Mouse (Mus musculus) embryo, embryonic 9.5 days (tissue): ENCODE data around the gene Igf1r.

Experiments
- DNase-seq: peaks from one replicate; pipeline ENCODE4 v3.0.0-alpha.2; 2017; ENCODE audit errors: extremely low spot score

Igf1r gene

DNA sequence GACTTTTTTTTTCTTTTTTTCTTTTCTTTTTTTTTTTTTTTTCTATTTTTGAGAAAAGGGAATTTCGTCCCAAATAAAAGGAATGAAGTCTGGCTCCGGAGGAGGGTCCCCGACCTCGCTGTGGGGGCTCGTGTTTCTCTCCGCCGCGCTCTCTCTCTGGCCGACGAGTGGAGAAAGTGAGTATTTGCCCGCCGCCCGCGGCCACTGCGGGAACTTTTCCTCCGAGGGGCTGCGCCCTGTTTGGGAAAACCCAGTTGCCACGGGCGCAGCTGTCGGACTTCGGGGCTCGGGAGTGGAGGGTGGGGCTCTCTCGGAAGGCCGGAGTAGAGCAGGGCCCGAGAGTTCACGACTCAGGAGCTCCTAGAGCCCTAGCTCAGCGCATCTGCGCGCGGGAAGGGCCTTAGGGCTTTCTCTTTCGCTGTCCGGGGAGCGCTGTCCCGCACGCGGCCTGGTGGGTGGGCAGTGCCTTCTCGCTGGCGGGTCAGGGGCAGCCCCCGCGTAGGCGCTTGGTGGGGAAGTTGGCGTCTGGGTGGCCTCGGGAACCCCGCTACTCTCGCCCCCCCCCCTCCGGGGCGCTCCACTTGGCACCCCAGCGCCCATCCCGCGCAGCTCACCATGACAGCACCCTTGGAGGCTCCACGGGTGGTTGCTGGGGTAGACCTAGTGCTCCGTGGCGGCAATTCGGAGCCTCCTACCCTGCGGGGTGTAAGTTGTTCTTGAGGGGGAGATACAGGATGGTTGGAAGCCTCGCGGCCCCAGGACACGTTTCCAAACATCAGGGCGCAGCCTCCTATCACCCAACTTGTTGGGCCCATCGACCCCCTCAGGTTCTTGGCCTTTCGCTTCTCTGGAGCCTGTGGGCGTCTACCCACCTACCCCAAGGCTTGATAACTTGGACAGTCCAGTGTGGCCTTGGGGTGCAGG lies at the start of gene Igf1r:
Gene Igf1r, plus strand, starts transcription at position 51 of the 924 bp plus-strand sequence.
- DNase-seq: peak; percentile 58

DNA sequence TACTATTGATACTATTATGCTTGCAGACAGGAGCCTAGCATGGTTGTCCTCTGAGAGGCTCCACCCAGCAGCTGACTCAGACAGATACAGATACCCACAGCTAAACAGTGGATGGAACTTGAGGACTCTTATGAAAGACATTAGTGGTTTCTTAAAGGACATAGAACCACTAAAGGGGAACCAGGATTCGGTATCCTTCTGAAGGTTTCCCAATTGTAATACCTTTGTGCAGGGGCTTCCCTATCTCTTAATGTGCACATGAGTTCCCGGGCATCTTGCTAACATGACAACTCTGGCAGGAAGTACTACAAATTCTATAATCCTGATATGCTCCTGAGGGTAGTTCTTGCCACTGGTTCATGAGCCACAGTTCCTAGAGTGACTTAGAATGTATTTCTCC lies 46.3 kb upstream of the Igf1r start:
- no peak for DNase-seq

DNA sequence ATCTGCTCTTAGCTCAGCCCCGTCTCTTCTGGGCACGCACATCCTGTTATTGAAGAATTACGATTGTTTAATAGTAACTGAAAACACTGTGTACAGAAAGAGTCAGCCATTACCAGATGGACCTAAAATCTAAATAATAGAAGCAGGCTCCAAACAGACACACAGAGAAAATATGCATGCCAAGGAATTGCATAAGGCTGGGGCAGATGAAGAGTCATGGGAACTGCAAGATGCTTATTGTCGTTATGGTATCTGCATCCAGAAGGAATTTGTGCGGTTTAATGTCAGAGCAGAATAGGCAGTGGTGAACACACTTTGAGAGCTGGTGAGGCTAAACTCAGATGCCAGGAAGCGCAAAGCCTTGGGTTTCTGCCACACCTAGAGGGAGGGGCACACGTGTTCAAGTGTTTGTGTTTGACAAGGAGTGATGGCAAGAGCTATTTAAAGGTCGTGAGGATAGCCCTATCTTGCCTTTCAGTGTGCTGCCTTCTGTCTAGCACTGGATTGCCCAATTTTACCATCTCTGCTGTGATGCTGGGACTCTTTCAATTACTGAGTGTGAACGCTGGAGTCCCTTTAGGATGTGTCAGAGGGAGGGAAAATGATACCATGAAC lies 44.7 kb upstream of the Igf1r start:
- no peak for DNase-seq

DNA sequence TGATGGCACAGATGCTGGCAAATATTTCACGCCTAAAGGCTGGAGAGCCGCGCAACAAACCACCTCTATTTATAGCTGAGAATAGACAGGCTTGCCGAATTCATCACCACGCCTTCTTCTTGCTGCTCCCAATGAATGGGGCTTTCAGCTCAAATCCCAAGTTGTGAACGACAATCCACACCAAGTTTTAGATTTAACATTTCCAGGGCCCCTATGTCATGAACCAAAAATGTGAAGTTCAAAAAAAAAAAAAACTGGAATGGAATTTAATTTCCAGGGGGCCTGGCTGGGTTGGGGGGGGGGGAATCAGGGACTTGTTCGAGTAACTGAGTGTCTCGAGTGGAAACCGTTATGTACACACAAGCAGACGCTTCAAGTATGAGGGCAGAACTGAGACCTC lies 42.1 kb upstream of the Igf1r start:
- DNase-seq: peak; percentile 20

DNA sequence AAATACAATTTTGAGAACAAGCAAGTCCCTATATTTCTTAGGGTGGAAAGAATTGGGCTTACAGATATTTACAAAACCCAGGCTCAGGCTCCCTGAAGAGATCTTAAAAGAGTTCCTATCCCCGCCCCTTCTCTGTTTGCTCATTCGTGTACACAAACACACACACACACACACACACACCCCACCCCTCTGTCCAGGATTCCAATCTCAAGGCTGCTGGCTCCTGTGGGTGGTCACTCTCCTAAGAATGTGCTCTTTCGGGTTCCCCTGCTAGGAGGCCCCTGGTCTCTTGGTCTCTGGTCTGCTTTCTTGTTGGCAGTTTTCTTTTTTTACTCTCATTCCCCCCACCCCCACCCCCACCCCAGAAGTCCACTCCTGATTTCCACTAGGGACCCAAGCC lies 41.7 kb upstream of the Igf1r start:
- DNase-seq: peak; percentile 28

DNA sequence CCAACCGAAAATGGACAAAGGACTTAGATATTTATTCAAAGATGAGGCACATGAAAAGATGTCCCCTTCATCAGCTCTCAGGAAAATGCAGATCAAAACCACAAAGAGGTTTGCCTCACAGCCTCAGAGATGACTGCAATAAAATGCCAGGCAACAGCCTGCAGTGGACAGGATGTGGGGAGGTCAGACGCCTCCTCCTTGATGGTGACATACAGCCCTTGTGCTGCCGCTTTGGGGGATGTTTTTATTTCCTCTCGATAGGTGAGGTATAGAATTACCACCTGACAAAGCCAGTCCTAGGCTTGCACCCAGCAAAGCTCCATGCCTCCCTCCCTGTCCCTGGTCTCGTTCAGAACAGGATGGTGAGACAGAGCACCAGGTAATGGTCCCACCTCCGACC lies 40.8 kb upstream of the Igf1r start:
- peak; percentile 10 for DNase-seq

DNA sequence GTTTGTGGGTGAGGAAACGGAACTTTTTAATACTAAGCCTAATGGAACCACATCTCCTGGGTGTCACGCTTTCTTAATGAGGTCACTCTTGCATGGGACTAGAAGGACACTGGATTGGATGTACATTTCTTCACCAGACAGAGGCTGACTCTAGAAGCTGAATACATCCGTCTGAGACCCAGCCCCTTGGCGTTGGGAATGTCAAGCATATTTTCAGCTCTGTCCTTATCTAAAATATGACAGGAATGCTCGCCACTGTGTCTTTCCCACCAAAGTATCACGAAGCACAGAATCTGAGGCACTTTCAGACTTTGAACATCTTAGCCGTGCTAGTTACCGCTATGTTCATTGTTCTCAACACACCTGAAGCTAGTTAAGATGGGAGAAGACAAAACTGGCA lies 35.7 kb upstream of the Igf1r start:
- no peak for DNase-seq

DNA sequence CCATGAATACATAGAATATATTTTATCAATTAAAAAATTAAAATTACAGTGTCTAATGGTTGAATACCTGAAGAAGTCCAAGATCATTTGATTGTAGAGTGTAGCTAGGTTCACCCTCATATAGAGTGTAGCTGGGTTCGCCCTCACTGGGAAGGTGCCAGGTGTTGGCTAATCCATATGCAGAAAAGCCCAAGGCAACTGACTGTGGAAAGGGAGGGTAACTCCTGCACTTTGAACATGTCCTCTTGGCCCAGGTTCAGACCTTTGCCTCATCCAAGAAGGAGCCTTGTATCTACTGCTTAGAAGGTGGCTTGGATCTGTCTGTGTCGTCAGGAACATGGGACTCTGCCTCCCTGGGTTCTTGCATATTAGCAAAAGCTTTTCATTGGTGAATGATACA lies 34.9 kb upstream of the Igf1r start:
- DNase-seq: no peak

DNA sequence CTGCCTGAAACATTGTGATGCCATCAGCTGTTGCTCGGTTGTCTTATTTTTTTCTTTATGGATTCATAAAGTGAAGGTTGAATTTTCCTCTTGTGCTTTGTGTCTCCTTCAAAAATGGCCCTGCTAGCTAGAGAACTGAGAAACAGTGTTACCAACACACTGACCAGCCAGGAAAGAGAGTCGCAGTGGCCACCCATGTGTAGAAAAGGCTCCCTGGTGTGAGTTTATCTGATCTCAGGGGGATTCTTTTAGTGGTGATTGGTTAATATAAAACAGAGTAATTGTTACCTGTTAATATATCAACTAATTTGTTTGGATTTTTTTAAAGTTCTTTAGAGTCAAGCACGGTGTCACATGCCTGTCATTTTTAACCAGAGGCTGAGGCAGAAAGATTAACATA lies 33.2 kb upstream of the Igf1r start:
- no peak for DNase-seq

DNA sequence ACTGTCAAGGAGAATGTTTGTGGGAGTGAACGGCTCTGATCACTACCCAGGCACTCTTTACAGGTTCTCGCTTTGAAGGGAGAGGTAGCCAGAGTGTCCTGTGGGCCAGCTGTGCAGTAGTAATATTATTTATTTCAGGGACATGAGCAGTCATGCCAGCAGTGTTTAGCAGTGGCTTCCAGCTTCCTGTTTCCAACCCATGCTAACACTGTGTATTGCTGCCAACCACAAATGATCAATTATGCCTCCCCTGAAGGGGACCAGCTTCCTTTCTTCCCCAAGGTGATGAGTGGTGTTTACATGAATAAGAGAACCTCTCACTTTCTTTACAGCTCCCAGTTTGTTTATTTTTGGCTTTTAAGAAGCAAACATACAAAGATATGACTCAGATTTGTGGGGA lies 28.4 kb upstream of the Igf1r start:
- DNase-seq: no peak

DNA sequence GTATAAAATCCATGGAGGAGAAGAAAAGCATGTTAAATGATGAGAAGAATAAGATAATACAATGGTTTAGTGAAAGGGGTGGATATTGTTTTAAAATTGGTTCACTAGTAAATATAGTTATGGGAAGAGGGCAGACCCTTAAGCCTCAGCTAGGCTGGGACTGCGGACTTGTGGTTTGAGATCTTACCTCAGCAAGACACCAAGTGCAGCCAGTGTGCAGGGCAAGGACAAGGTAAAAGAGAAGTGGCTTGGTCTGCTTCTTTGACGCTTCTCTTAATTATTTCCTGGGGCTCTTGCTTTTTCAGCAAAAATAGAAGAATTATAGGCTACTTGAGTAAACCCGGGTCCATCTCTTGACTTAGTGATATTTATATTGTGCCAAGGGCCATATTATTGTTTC lies 22.5 kb upstream of the Igf1r start:
- no peak for DNase-seq

DNA sequence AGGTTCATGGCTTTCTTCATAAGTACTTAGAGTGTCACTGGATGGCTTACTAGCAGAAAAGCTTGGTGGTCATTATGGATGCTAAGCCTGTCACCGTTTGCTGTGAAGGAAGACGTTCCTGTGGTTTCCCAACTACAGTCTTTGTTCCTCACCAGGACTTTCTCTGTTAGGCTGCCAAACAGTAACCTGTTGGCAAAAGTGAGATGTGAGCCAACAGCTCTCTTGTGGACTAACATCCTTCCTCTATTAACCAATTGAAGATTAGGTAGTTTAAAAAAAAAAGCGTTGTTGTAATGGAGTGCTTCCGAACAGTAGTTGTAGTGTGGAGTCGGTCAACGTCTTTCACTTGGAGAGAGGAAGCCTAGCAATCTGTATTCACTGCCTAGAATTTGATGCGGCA lies 15.8 kb upstream of the Igf1r start:
- DNase-seq: no peak

DNA sequence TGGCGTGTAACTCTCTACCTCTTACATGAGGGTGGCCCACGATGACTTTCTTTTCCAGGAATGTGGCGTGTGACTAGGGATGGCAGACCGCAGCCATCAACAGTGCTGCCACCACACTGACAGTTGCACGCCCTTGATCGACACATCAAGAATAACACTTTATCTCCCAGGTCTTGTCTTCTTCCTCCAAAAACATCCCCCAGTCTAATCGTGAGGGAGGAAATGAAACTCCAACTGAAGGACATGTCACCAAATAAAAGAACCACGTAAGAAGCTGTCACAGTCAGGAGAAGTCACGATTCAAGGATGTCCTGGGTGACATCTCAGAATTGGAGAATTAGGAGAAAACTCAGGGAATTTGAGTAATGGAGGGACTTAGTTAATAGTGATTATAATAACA lies 8.8 kb upstream of the Igf1r start:
- DNase-seq: no peak

DNA sequence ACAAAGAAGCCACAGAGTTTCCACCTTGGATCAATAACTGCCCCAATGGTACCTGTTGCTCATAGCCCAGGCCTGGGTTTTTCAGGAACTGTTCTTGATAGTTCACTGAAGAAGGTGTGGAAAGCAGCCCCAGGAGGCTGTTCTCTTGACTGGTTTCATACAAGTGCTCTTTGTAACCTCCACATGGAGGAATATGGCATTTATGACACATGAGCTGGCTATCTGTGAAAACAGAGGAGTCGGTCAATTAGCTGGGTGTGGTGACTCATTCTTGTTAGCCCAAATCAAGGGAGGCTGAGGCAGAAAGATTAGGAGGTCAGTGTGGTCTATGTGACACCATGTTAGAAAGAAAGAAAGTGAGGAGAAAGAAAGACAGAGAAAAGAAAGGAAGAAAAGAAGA lies 5.7 kb upstream of the Igf1r start:
- no peak for DNase-seq

DNA sequence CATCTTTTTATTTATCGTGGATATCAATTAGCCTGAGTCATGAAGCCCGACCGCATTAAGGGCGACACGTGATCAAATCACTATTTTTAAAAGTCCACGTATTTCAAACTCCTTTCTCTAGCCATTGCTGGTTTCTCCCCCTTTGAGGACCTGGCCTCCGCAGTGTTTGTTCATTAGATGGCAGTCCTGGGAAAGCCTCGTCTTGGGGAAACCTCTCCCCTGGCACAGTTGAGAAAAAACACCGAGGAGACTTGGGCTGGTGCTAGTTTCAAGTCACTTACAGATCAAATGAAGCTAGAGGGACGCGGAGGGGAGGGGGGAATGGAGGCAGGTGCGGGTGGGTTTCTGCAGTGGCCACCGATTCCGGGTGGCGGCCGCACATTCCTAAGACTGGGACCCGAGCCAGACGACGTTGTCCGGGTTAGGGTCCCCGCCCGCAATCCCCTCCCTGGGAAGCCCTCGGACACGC lies 2.2 kb upstream of the Igf1r start:
- DNase-seq: no peak

DNA sequence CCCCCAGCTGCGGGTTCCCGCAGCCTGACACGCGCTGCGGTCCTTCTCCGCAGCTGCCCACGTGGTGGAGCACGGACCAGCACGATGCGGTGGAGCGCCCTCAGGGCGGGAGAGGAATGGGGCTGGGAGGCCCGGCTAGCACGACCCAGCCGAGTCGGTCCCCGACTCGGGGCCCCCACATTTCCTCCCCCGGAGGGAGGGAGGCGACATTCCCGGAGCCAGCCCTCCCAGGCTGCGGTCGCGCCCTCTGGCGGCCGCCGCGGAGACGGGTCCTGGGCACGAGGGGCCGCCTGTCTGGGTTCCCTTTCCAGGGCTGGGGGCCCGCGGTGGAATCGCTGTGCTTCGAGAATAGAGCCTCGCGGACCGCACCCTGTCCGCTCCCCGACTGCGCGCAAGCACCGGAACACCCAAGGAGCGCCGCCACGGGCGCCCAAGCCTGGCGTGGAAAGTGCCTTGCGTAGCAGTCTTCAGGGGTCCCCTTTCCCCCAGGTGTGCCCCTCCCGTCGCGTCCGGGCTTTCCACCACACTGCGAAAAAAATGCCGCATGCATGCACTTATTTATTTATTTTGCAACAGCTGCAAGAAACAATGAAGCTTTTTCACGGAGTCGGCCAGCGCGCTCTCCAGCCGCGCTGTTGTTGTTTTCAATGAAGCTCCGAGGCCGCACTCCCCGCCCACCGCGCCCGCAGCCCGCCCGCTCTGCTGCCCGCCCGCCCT lies 1.7 kb upstream of the Igf1r start:
- DNase-seq: peak; percentile 93

DNA sequence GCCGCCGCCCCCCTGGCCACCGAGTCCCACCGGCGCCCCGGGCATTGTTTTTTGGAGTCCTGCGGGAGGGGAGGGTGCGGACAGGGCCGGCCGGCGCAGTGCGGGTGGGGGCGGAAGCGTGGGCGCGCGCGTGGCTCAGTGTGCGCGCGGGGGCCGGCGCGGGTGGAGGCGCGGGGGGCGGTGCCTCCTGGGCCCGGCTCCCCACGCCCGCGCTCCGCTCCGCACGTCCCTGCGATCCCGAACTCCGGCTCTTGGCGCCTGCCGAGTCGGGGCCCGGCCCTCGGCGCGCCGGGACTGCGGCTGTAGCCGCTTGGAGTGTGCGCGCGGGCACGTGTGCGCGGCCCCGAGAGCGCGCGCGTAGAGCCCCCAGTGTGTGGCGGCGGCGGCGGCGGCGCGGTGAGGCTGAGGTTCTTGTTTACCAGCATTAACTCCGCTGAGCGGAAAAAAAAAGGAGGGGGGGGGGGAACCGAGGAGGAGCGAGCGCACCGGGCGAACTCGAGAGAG lies 1.0 kb upstream of the Igf1r start:
- DNase-seq: peak; percentile 94

DNA sequence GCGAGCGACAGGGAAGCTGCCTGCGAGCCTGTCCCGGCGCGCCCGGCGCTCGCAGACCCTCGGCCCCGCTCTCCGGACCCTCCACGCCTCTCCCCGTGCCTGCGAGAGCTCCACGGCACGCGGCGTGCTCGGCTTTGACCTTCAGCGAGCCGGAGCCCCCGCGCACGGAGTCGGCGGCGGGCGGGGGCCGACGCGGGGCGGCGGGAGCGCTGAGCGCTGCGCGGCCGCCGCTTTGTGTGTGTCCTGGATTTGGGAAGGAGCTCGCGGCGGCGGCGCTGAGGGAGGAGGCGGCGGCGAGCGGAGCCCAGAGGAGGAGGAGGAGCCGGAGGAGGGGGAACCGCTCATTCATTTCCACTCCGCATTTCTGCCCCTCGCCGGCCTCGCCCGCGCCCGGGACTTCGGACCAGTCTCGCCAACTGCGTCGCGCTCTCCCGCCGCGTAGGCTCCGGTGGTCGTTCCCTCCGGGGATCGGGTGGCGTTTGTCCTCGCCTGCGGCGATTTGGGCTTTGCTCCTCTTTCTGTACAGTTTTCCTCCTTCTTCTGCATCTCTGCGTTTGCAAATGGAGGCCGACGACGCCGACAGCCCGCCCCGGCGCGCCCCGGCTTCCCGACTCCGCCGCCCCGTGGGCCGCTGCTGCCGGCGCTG lies 468 bp upstream of the Igf1r start:
- DNase-seq: peak; percentile 88

DNA sequence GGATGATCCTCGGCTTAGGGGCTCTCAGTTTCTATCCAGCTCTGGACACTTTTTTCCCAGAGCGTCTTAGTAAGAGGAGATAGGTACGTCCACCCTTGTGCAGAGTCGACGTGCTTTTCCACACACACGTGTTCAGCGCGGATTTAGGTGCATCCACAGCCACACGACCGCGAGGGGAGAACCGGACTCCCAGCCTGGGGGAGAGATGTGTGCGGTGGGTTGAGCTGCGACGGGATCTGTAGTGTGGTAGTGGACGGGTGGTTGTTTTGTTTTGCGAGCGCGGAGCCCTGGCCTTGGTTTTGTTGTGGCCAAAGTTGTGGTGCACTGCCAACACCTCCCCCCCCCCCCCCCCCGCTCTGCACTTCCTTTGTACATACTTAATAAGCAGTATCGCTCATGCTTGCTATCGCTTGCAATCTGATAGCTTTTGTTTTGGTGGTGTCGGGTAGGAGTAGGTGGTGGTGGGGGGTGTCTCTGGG lies 1.2 kb downstream of the Igf1r start:
- peak; percentile 56 for DNase-seq

DNA sequence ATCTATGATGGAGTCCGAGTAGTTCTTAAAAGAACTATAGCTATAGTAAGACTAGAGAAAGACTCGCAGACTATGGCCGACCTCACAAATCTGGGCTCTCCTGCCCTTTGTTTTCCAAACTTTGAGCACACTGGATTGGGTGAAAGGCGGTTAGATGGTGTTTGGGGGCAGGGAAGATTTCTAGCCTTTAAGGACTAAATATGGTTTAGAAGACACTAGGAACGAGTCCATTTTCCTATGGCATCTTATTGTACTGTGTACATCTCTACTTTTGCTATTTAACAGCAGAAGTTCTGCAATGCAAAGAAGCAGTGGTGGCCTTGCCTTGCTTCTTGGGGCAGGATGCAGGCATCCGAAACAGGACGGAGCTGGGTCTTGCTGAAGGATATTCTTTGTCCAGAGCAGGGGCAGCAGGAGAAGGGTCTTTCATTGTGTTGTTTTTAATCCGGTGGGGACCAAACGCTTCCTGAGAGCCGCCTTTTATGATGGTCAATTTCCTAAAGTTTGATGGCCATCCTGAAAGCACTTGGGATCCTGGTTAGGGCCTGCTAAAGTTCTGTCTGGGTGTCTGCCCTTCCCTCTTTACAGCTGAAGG lies 2.1 kb downstream of the Igf1r start:
- no peak for DNase-seq

DNA sequence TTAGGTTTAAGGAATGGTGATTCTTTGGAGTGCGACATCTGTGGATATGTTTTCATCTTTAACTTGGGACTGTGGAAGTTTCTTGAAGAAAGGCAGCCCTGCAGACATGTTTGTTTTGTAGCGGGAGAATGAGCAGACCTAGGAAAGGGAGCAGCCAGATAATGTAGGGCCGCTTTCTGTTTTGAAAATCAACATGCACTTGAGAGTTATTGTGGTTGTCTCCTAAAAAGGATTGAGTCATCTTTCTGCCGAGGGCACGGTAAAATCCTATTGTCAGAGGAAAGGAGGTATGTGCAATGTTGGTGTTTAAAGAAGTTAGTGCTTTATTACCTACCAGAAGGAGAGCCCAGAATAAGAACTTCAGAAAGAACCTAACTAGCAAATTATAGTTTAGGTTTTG lies 2.6 kb downstream of the Igf1r start:
- DNase-seq: no peak
